Mouse (Mus musculus) testis, adult 2 months (tissue): ENCODE measurements around the gene Hcn3.

Source experiments
- CTCF ChIP-seq: fragments of 200-500 bp; IDR thresholded peaks from 2 replicates; pipeline ENCODE4 v1.5.1; 2012; ENCODE audit warnings: low read depth, mild to moderate bottlenecking, inconsistent platforms, low read length, moderate library complexity; ENCODE audit not compliant: control insufficient read depth, insufficient read depth, insufficient replicate concordance
- POLR2A ChIP-seq: fragments of 200-500 bp; IDR thresholded peaks from 2 replicates; pipeline ENCODE4 v1.6.1; 2012; ENCODE audit warnings: low read depth, mild to moderate bottlenecking, inconsistent platforms, low read length, moderate library complexity; ENCODE audit not compliant: control insufficient read depth

DNA sequence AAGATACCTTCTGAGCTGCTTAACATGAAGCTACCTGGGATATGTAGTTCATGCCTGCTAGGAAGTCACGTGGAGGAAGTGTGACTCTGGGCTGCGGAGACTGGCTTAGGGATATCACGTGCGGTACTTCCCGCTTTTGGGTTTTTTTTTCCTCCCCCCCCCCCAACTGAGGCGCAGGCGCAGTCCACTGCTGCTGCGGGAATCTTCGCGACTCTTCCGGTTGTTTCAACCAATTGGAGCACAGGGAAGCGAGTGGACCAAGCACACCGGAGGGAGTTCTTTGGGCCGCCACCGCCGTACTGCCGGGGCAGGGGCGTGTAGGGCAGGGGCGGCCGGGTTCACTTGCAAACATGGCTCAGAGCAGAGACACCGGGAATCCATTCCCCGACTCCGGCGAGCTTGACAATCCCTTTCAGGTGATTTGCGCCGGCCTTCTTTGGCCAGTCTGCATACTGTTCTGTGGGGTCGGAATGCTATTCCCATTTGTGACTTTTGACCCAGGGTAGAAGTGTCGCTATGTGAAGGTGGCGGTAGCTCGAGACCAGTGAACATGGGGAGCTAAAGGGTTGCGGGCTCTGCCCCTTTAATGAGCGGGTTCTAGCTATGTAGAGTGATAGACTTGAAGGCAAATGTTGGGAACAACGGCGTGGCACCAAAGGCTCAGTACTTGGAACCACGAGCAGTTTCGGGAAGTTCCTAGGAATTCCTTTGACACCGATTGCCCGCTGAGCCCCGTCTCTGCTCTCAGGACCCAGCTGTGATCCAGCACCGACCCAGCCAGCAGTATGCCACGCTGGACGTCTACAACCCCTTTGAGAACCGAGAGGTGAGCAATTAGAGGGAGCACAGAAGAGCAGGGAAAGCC lies 17.5 kb upstream of the Hcn3 start, which contains the start of gene Scamp3:
- peak; percentile 40; the same call in 1 of the 2 replicates for TF ChIP-seq POLR2A
- TF ChIP-seq CTCF = no peak
